Mouse (Mus musculus) erythroblast, embryonic 14.5 days (primary cell): ENCODE results near the gene Daw1. TPM values are rescaled to one million over a fixed set of nuclear protein-coding genes. Genes with fewer than 3 reads are reported as not detected.

Experiments used
- H3K27me3 ChIP-seq: 2 replicates; pipeline ENCODE4 v1.6.1; 2012; ENCODE audit warnings: inconsistent platforms; ENCODE audit not compliant: control insufficient read depth
- H3K36me3 ChIP-seq: 2 replicates; pipeline ENCODE4 v1.6.1; 2012; ENCODE audit warnings: mild to moderate bottlenecking, inconsistent platforms; ENCODE audit not compliant: control insufficient read depth
- H3K4me1 ChIP-seq: 2 replicates; pipeline ENCODE4 v1.6.1; 2012; ENCODE audit warnings: inconsistent platforms; ENCODE audit not compliant: control insufficient read depth
- H3K4me3 ChIP-seq: replicated peaks from 2 replicates; pipeline ENCODE3; 2012; ENCODE audit warnings: moderate library complexity, mild to moderate bottlenecking, inconsistent platforms
- H3K9me3 ChIP-seq: 2 replicates; pipeline ENCODE4 v1.6.1; 2012; ENCODE audit warnings: low read length, inconsistent platforms, mixed read lengths; ENCODE audit not compliant: control insufficient read depth
- GATA1 ChIP-seq: IDR thresholded peaks from 2 replicates; pipeline ENCODE4 v1.6.1; 2012; ENCODE audit warnings: low read length, inconsistent platforms, mixed read lengths
- TAL1 ChIP-seq: IDR thresholded peaks from 3 replicates; pipeline ENCODE4 v1.6.1; 2012; ENCODE audit warnings: low read length, inconsistent platforms, mixed read lengths
- polyA plus RNA-seq: library from polyadenylated mRNA; stranded (reverse); fragments of >175 nt; gene quantifications from 2 replicates; pipeline ENCODE4 v1.2.3, GENCODE M21; 2012

The Daw1 gene
- polyA plus RNA-seq, 1 experiment, result not detected

GRCm38 (mm10) chr1:83248235-83248746 is 88.7 kb downstream of the Daw1 start:
- no peak overlapping the region for H3K4me3 ChIP-seq
- peaks cover 7% of the 10 kb centered on the region; the same call in 1 of the 2 replicates for H3K9me3 ChIP-seq
- no peak for TF ChIP-seq TAL1
- no peaks in the 10 kb centered on the region for H3K4me1 ChIP-seq
- no peaks in the 10 kb centered on the region for H3K27me3 ChIP-seq
- H3K36me3 ChIP-seq, result no peaks in the 10 kb centered on the region

GRCm38 (mm10) chr1:83251746-83252145 is 92.2 kb downstream of the Daw1 start:
- H3K36me3 ChIP-seq, result no peaks in the 10 kb centered on the region
- TF ChIP-seq TAL1 (no peak), GATA1 (no peak)
- no peaks in the 10 kb centered on the region for H3K4me1 ChIP-seq
- no peaks in the 10 kb centered on the region for H3K27me3 ChIP-seq
- no peak overlapping the region for H3K4me3 ChIP-seq
- peaks cover 7% of the 10 kb centered on the region; the same call in 1 of the 2 replicates for H3K9me3 ChIP-seq

Other genes starting within 250 kb of the Daw1 start
- 0.12 TPM in 1 of 2 replicates, not detected in the other for gene A030005L19Rik, start 246.4 kb upstream of the Daw1 start, polyA plus RNA-seq
- gene A030014E15Rik, start 234.8 kb upstream of the Daw1 start, polyA plus RNA-seq, result not detected in 2 replicates
- not detected in 2 replicates for gene Gm6217, start 228.4 kb upstream of the Daw1 start, polyA plus RNA-seq
- gene A030003K21Rik, start 216.4 kb upstream of the Daw1 start, polyA plus RNA-seq, result not detected in 2 replicates
- not detected in 2 replicates for gene Gm7544, start 203.7 kb upstream of the Daw1 start, polyA plus RNA-seq
- not detected in 2 replicates for gene Gm47955, start 199.5 kb upstream of the Daw1 start, polyA plus RNA-seq
- gene Gm47959, start 159.2 kb upstream of the Daw1 start, polyA plus RNA-seq, result not detected in 2 replicates
- gene Slc19a3, start 121.3 kb upstream of the Daw1 start, polyA plus RNA-seq, result not detected in 2 replicates
- gene Krtap28-10, start 117.3 kb upstream of the Daw1 start, polyA plus RNA-seq, result 0.04 TPM in 1 of 2 replicates, not detected in the other
- gene Gm47969, start 114.8 kb upstream of the Daw1 start, polyA plus RNA-seq, result not detected in 2 replicates
- gene A030005K14Rik, start 100.4 kb upstream of the Daw1 start, polyA plus RNA-seq, result not detected in 2 replicates
- gene Krtap28-13, start 98.8 kb upstream of the Daw1 start, polyA plus RNA-seq, result not detected in 2 replicates
- not detected in 2 replicates for gene Ccl20, start 43.0 kb upstream of the Daw1 start, polyA plus RNA-seq
- gene Sphkap, start 248.4 kb downstream of the Daw1 start, polyA plus RNA-seq, result 0.02 TPM in 1 of 2 replicates, not detected in the other